Mouse (Mus musculus) testis, adult 2 months (tissue): ENCODE results near the gene Plvap. TPM values are rescaled to one million over a fixed set of nuclear protein-coding genes. Genes with fewer than 3 reads are reported as not detected.

ENCODE experiments used
- H3K27ac ChIP-seq: fragments of 200-500 bp; 2 replicates; pipeline ENCODE4 v1.5.1; 2012; ENCODE audit warnings: low read depth, low read length; ENCODE audit not compliant: control insufficient read depth, insufficient read depth
- H3K27me3 ChIP-seq: fragments of 200-500 bp; 2 replicates; pipeline ENCODE4 v1.6.1; 2012; ENCODE audit warnings: mild to moderate bottlenecking, low read length, moderate library complexity; ENCODE audit not compliant: control insufficient read depth, insufficient read depth
- H3K36me3 ChIP-seq: fragments of 200-500 bp; 2 replicates; pipeline ENCODE4 v1.6.1; 2012; ENCODE audit warnings: mild to moderate bottlenecking, low read length; ENCODE audit not compliant: control insufficient read depth, insufficient read depth
- H3K4me1 ChIP-seq: fragments of 200-500 bp; 2 replicates; pipeline ENCODE4 v1.6.1; 2012; ENCODE audit warnings: low read length; ENCODE audit not compliant: control insufficient read depth, insufficient read depth
- H3K4me3 ChIP-seq: fragments of 200-500 bp; 2 replicates; pipeline ENCODE4 v1.5.1; 2012; ENCODE audit warnings: low read depth, mild to moderate bottlenecking, low read length, moderate library complexity, mixed read lengths; ENCODE audit not compliant: control insufficient read depth
- CTCF ChIP-seq: fragments of 200-500 bp; IDR thresholded peaks from 2 replicates; pipeline ENCODE4 v1.5.1; 2012; ENCODE audit warnings: low read depth, mild to moderate bottlenecking, inconsistent platforms, low read length, moderate library complexity; ENCODE audit not compliant: control insufficient read depth, insufficient read depth, insufficient replicate concordance
- POLR2A ChIP-seq: fragments of 200-500 bp; IDR thresholded peaks from 2 replicates; pipeline ENCODE4 v1.6.1; 2012; ENCODE audit warnings: low read depth, mild to moderate bottlenecking, inconsistent platforms, low read length, moderate library complexity; ENCODE audit not compliant: control insufficient read depth
- polyA plus RNA-seq: library from polyadenylated mRNA; depleted of rRNA; stranded (reverse); fragments of >200 nt; gene quantifications from 2 replicates; pipeline ENCODE4 v1.2.3, GENCODE M21; 2012

The Plvap gene
- polyA plus RNA-seq, 1 experiment: 0.95 TPM

GRCm38 (mm10) chr8:71462786-71463185, 48.8 kb downstream of the Plvap start:
- Histone ChIP-seq H3K4me1 (peaks cover 34% of the 10 kb centered on the region), H3K4me3 (peak overlapping the region; percentile 97), H3K27ac (peak overlapping the region; percentile 94), H3K36me3 (no peaks in the 10 kb centered on the region), H3K27me3 (no peaks in the 10 kb centered on the region)
- TF ChIP-seq POLR2A (peak; percentile 37; the same call in 1 of the 2 replicates), CTCF (no peak)

DNA sequence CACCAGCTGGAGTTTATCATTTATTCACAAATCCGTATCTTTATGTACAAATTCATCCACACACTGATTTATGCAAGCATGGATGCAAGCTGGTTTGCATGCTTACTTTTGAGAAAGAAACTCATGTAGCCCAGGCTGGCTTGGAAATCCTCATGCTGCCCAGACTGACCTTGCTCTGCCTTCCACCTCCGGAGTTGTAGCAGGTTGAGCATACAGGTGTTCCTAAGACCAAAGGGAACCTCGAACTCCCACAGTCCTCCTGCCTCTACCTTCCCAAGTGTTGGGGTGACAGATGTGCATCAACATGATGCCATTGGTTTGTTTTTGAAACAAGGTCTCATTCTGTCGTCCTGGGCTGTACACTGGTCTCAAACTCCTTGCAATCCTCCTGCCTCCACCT, 49.4 kb downstream of the Plvap start:
- TF ChIP-seq CTCF (no peak), POLR2A (no peak)
- Histone ChIP-seq H3K4me3 (peak overlapping the region; percentile 97), H3K27ac (no peak overlapping the region; the same call in 1 of the 2 replicates), H3K27me3 (no peaks in the 10 kb centered on the region), H3K4me1 (peaks cover 37% of the 10 kb centered on the region), H3K36me3 (no peaks in the 10 kb centered on the region)

GRCm38 (mm10) chr8:71461152-71461840, 50.3 kb downstream of the Plvap start:
- Histone ChIP-seq H3K27ac (no peak overlapping the region), H3K27me3 (no peaks in the 10 kb centered on the region), H3K4me1 (peaks cover 37% of the 10 kb centered on the region), H3K36me3 (no peaks in the 10 kb centered on the region), H3K4me3 (peak overlapping the region; percentile 13)
- TF ChIP-seq CTCF (no peak), POLR2A (no peak)

DNA sequence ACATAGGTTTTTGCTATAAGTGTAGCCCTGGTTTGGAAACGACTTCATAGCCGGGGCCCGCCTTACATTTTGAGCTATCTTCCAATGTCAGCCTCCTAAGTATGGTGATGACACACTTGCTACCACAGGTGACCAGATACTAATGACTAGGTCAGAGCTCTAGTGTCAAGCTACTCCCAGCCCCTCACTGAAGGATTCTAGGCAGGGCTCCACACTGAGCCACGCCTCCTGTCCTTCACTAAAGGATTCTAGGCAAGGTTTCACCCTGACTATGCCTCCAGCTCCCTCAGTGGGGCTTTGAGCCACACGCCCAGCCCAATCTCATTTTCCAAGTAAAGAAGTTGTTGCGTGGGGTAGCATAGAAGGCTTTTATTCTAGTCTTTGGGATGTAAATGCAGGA, 50.8 kb downstream of the Plvap start:
- Histone ChIP-seq H3K4me3 (no peak overlapping the region), H3K27me3 (no peaks in the 10 kb centered on the region), H3K36me3 (no peaks in the 10 kb centered on the region), H3K27ac (no peak overlapping the region), H3K4me1 (peaks cover 37% of the 10 kb centered on the region)
- no peak for TF ChIP-seq POLR2A
- no peak for TF ChIP-seq CTCF

DNA sequence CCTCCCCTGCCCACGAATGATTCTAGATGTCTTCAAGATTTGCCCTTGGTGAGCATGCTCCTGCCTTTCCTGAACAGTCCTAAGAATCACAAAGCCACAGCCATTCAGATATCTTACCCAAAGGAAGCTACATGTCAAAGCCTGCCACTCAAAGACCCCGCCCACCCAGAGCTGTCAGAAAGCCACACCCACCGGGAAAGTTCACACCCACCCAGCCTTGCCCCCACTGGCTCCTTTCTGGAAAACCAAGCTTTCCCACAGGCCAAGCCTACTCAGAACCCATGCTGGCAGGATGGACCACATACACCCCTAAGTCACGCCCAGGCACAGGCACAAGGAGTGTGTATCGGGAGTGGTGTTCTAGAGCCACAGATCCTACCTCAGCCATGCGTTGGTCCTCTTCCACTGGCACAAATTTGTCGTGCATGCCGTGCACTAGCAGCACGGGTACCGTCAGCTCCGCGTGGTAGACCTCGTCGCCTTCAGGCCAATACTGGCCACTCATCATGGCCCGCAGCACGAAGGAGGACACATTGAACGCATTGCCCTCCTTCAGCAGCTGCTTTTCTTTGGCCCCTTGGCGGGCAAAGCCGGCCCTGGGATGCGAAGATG, 53.8 kb downstream of the Plvap start:
- Histone ChIP-seq H3K36me3 (no peaks in the 10 kb centered on the region), H3K4me1 (peaks cover 21% of the 10 kb centered on the region), H3K27me3 (no peaks in the 10 kb centered on the region), H3K4me3 (no peak overlapping the region), H3K27ac (no peak overlapping the region)
- TF ChIP-seq CTCF (no peak), POLR2A (no peak)

DNA sequence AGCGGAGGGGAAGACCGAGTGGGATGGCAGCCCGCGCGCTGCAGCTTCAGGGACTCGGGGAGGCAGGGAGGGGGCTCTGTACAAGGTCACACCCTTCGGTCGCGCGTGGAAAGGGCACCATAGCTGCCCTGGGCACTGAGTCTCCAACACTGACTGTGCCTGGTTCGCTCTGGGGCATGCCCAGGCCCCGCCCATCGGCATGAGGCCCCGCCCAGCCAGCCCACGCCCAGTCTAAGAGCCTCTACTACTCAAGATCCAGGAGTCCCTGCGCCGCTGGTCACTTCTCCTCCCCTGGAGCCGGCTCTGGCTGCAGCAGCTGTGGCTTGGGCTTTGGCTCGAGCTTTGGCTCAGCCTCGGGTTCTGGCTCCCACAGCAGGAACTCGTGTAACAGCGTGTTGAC, 54.6 kb downstream of the Plvap start:
- Histone ChIP-seq H3K4me1 (peaks cover 15% of the 10 kb centered on the region), H3K27me3 (no peaks in the 10 kb centered on the region), H3K4me3 (no peak overlapping the region), H3K36me3 (no peaks in the 10 kb centered on the region), H3K27ac (no peak overlapping the region)
- TF ChIP-seq POLR2A (no peak), CTCF (no peak)

GRCm38 (mm10) chr8:71454668-71455067, 56.9 kb downstream of the Plvap start:
- peaks cover 6% of the 10 kb centered on the region for H3K4me1 ChIP-seq
- H3K27ac ChIP-seq: no peak overlapping the region
- TF ChIP-seq POLR2A: no peak
- TF ChIP-seq CTCF: no peak
- H3K4me3 ChIP-seq: no peak overlapping the region
- no peaks in the 10 kb centered on the region for H3K36me3 ChIP-seq
- H3K27me3 ChIP-seq: no peaks in the 10 kb centered on the region
